Mouse (Mus musculus) heart, embryonic 14.5 days (tissue): ENCODE results near the gene Fam117b. TPM values are rescaled to one million over a fixed set of nuclear protein-coding genes. Genes with fewer than 3 reads are reported as not detected.

Experiments
- ATAC-seq: fragments of 200-750 bp; cut with Nextera tagmentation; 2 replicates; pipeline ENCODE4 v1.8.0; 2017; ENCODE audit warnings: low read depth, moderate TSS enrichment; ENCODE audit not compliant: insufficient number of reproducible peaks, insufficient read depth, low FRiP score
- H3K27ac ChIP-seq, 2 experiments: fragments of 200-500 bp in 1 of 2; fragments of 300-500 bp in 1 of 2; sonication (generic) in 1 of 2; replicated peaks in 1 of 2; 2 replicates each; pipeline ENCODE4 v1.5.1; 2012 to 2014; ENCODE audit warnings: low read depth in 2 of 2, low read length in 2 of 2, control low read depth in 1 of 2, mild to moderate bottlenecking in 1 of 2, mixed read lengths in 1 of 2; ENCODE audit not compliant: control insufficient read depth in 1 of 2, insufficient read depth in 1 of 2
- H3K27me3 ChIP-seq: fragments of 300-500 bp; sonication (generic); 2 replicates; pipeline ENCODE4 v1.6.1; 2014; ENCODE audit warnings: mild to moderate bottlenecking, low read length, control low read depth; ENCODE audit not compliant: control insufficient read depth, insufficient read depth
- H3K36me3 ChIP-seq: fragments of 300-500 bp; sonication (generic); 2 replicates; pipeline ENCODE4 v1.6.1; 2014; ENCODE audit warnings: mild to moderate bottlenecking, control low read depth, low read length, mixed read lengths; ENCODE audit not compliant: control insufficient read depth, insufficient read depth
- H3K4me1 ChIP-seq, 2 experiments: fragments of 200-500 bp in 1 of 2; fragments of 300-500 bp in 1 of 2; sonication (generic) in 1 of 2; 2 replicates each; pipeline ENCODE4 v1.6.1; 2012 to 2014; ENCODE audit warnings: low read length in 2 of 2, control low read depth in 1 of 2, mixed read lengths in 1 of 2; ENCODE audit not compliant: control insufficient read depth in 2 of 2, insufficient read depth in 2 of 2
- H3K4me2 ChIP-seq: fragments of 300-500 bp; sonication (generic); 2 replicates; pipeline ENCODE4 v1.6.1; 2014; ENCODE audit warnings: mild to moderate bottlenecking, low read length
- H3K4me3 ChIP-seq, 2 experiments: fragments of 200-500 bp in 1 of 2; fragments of 300-500 bp in 1 of 2; sonication (generic) in 1 of 2; 2 replicates each; pipeline ENCODE4 v1.5.1; 2012 to 2014; ENCODE audit warnings: low read length in 2 of 2, mild to moderate bottlenecking in 2 of 2, control low read depth in 1 of 2, low read depth in 1 of 2, moderate library complexity in 1 of 2; ENCODE audit not compliant: control insufficient read depth in 1 of 2, insufficient read depth in 1 of 2
- H3K9ac ChIP-seq: fragments of 300-500 bp; sonication (generic); 2 replicates; pipeline ENCODE4 v1.6.1; 2014; ENCODE audit warnings: mild to moderate bottlenecking, low read length
- H3K9me3 ChIP-seq: fragments of 300-500 bp; sonication (generic); 2 replicates; pipeline ENCODE4 v1.6.1; 2016; ENCODE audit warnings: low read length, control low read depth; ENCODE audit not compliant: control insufficient read depth
- WGBS: fragments of 180-500 bp; shearing (Covaris S2); extraction: QIAGEN DNeasy Blood & Tissue Kit; methylation state at CpG from one replicate; pipeline ENCODE4 v1.1.7; 2014; 5-methylcytosine and 5-hydroxymethylcytosine counted together
- polyA plus RNA-seq: library from polyadenylated mRNA; unstranded; fragments of >200 nt; fragmentation: Nextera tagmentation; extraction: Ambion mirVana; gene quantifications from 2 replicates; pipeline ENCODE4 v1.2.1, GENCODE M21; 2014

The Fam117b gene
- polyA plus RNA-seq, 1 experiment from 2014 or later = 6.8 TPM

GRCm38 (mm10) chr1:59945969-59946368 is 33.2 kb downstream of the Fam117b start:
- Histone ChIP-seq H3K4me2 (no peak overlapping the region), H3K36me3 (peaks cover 7% of the 10 kb centered on the region), H3K4me3 (no peak overlapping the region), H3K4me1 (peaks cover 3 to 11% of the 10 kb centered on the region in 2 experiments), H3K27me3 (no peaks in the 10 kb centered on the region), H3K9ac (no peak overlapping the region), H3K9me3 (no peaks in the 10 kb centered on the region), H3K27ac (no peak overlapping the region)
- WGBS = 62% methylated on average over 1 of the region's 1 CpGs
- no peak for ATAC-seq

- Histone ChIP-seq H3K9ac (no peak overlapping the region), H3K4me1 (peaks cover 3 to 11% of the 10 kb centered on the region in 2 experiments), H3K4me3 (no peak overlapping the region), H3K9me3 (no peaks in the 10 kb centered on the region), H3K4me2 (no peak overlapping the region), H3K27ac (no peak overlapping the region), H3K27me3 (no peaks in the 10 kb centered on the region), H3K36me3 (peaks cover 7% of the 10 kb centered on the region)
- no peak for ATAC-seq
- 90% methylated on average over 4 of the region's 4 CpGs for WGBS
These were observed 34.7 kb downstream of the Fam117b start for GRCm38 (mm10) chr1:59947509-59947908.

- Histone ChIP-seq H3K9ac (no peak overlapping the region), H3K4me3 (no peak overlapping the region), H3K27me3 (no peaks in the 10 kb centered on the region), H3K9me3 (no peaks in the 10 kb centered on the region), H3K36me3 (peaks cover 31% of the 10 kb centered on the region), H3K27ac (no peak overlapping the region), H3K4me1 (no peaks in the 10 kb centered on the region), H3K4me2 (no peak overlapping the region)
- WGBS = 75% methylated on average over 3 of the region's 3 CpGs
- ATAC-seq = no peak
These were observed 44.4 kb downstream of the Fam117b start for GRCm38 (mm10) chr1:59957206-59957605.

GRCm38 (mm10) chr1:59959941-59960340 is 47.1 kb downstream of the Fam117b start:
- no peak overlapping the region for H3K27ac ChIP-seq
- WGBS = 66% methylated on average over 1 of the region's 1 CpGs
- no peak overlapping the region for H3K4me3 ChIP-seq
- no peak for ATAC-seq
- no peaks in the 10 kb centered on the region for H3K4me1 ChIP-seq
- peaks cover 39% of the 10 kb centered on the region for H3K36me3 ChIP-seq
- no peak overlapping the region for H3K4me2 ChIP-seq
- H3K9me3 ChIP-seq = no peaks in the 10 kb centered on the region
- no peaks in the 10 kb centered on the region for H3K27me3 ChIP-seq
- H3K9ac ChIP-seq = no peak overlapping the region

- WGBS = 53% methylated on average over 6 of the region's 6 CpGs
- H3K27me3 ChIP-seq = no peaks in the 10 kb centered on the region
- H3K4me2 ChIP-seq = no peak overlapping the region
- H3K9me3 ChIP-seq = no peaks in the 10 kb centered on the region
- no peaks in the 10 kb centered on the region for H3K4me1 ChIP-seq
- H3K27ac ChIP-seq = no peak overlapping the region
- H3K9ac ChIP-seq = no peak overlapping the region
- ATAC-seq = no peak
- H3K4me3 ChIP-seq = no peak overlapping the region
- peaks cover 40% of the 10 kb centered on the region for H3K36me3 ChIP-seq
These were observed 53.5 kb downstream of the Fam117b start for GRCm38 (mm10) chr1:59966171-59966785.

- no peaks in the 10 kb centered on the region for H3K9me3 ChIP-seq
- 87% methylated on average over 4 of the region's 4 CpGs for WGBS
- peaks cover 42% of the 10 kb centered on the region for H3K36me3 ChIP-seq
- H3K27me3 ChIP-seq = no peaks in the 10 kb centered on the region
- no peak overlapping the region for H3K4me3 ChIP-seq
- H3K27ac ChIP-seq = no peak overlapping the region
- H3K4me1 ChIP-seq = no peaks in the 10 kb centered on the region
- no peak for ATAC-seq
- no peak overlapping the region for H3K4me2 ChIP-seq
- H3K9ac ChIP-seq = no peak overlapping the region
These were observed 54.5 kb downstream of the Fam117b start for GRCm38 (mm10) chr1:59967291-59967690.

GRCm38 (mm10) chr1:59986626-59987025 is 73.8 kb downstream of the Fam117b start:
- no peak for ATAC-seq
- Histone ChIP-seq H3K27ac (no peak overlapping the region), H3K4me2 (no peak overlapping the region), H3K9ac (no peak overlapping the region), H3K4me3 (no peak overlapping the region), H3K4me1 (no peaks in the 10 kb centered on the region), H3K27me3 (no peaks in the 10 kb centered on the region), H3K36me3 (peaks cover 38% of the 10 kb centered on the region), H3K9me3 (no peaks in the 10 kb centered on the region)

- Histone ChIP-seq H3K36me3 (peaks cover 30% of the 10 kb centered on the region), H3K9me3 (no peaks in the 10 kb centered on the region), H3K27ac (no peak overlapping the region), H3K4me3 (no peak overlapping the region), H3K4me2 (no peak overlapping the region), H3K27me3 (no peaks in the 10 kb centered on the region), H3K4me1 (no peaks in the 10 kb centered on the region), H3K9ac (no peak overlapping the region)
- WGBS = 83% methylated on average over 3 of the region's 3 CpGs
- ATAC-seq = no peak
These were observed 74.7 kb downstream of the Fam117b start for GRCm38 (mm10) chr1:59987399-59988040.
